Mouse (Mus musculus) cerebellum, postnatal 36 days (tissue): Measurements from ENCODE around the gene Arsk.

ENCODE experiments used
- DNase-seq, 2 experiments: peaks; one replicate each; pipeline ENCODE4 v3.0.0; 2021 to 2022; ENCODE audit warnings: mixed read lengths in 2 of 2

Gene Arsk

GRCm38 (mm10) chr13:76021782-76022181 lies 76.7 kb downstream of the Arsk start:
- no peak for DNase-seq

GRCm38 (mm10) chr13:76018844-76019400 lies 79.5 kb downstream of the Arsk start:
- DNase-seq, result no peak

- DNase-seq, result peak; percentile 91 to 95
These were observed 80.3 kb downstream of the Arsk start, which contains the start of gene Rfesd for GRCm38 (mm10) chr13:76017974-76018843. TSS of gene Rfesd (minus strand) at chr13:76018719.

- DNase-seq, result peak in 1 of 2 experiments; percentile 4
These were observed 81.0 kb downstream of the Arsk start for GRCm38 (mm10) chr13:76017465-76017864.

GRCm38 (mm10) chr13:76014511-76014910 lies 83.9 kb downstream of the Arsk start:
- DNase-seq, result no peak
